Mouse (Mus musculus) heart, adult 2 months (tissue): ENCODE data around the gene Gm8909.

Source experiments
- CTCF ChIP-seq: fragments of 200-600 bp; IDR thresholded peaks from 2 replicates; pipeline ENCODE4 v1.8.1; 2022; ENCODE audit warnings: antibody characterized with exemption, mild to moderate bottlenecking, moderate library complexity
- POLR2A ChIP-seq: fragments of 200-500 bp; IDR thresholded peaks from 2 replicates; pipeline ENCODE4 v1.6.1; 2011; ENCODE audit warnings: mild to moderate bottlenecking, low read depth, low read length, control low read depth; ENCODE audit not compliant: insufficient read depth

DNA sequence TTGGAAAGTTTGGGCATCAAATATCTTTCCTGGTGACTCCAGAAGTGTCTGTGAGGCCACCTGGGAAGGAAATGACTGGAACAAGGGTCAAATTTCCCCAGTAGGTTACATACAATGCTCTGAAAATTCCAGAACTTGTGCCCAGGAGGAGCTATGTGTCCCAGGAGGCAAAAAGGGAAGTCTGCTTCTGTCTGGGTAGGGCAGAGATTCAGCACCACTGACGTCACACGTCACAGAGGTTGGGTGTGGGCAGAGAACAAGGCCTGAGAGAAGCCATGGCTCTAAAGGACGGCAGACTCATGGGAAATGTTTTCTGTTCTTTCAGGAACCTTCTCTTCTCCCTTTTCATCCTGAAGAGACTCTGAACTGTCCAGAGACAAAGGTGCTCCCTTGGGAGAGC, 19.2 kb upstream of the Gm8909 start:
- TF ChIP-seq CTCF (no peak), POLR2A (no peak)
